Mouse (Mus musculus) right cerebral cortex, postnatal 14 days (tissue): Measurements from ENCODE around the gene Tub.

Experiments used
- DNase-seq: peaks from one replicate; pipeline ENCODE4 v3.0.0; 2022

Gene Tub

GRCm38 (mm10) chr7:108985934-108986708, 36.0 kb downstream of the Tub start:
- no peak for DNase-seq

- peak; percentile 43 for DNase-seq
Measured at GRCm38 (mm10) chr7:108991207-108991606, 41.1 kb downstream of the Tub start.

DNA sequence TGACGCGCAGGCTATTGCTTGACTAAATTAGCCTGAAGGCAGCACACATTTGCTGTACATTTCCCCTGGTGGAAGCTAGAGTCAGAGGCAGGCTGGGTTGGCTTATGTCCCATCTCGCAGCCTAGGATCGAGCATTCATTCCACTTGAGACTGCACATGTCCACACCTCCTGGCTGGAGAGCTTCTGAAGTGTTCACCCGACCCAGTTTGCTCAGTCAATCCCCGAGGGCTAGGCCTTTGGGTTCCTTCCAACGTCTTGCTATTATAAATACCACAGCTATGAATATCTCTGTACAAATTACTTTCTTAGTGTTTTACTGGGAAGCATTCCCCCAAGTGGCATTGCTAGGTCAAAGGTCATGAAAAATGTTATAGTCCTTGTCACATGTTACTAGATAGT, 43.1 kb downstream of the Tub start:
- no peak for DNase-seq

DNA sequence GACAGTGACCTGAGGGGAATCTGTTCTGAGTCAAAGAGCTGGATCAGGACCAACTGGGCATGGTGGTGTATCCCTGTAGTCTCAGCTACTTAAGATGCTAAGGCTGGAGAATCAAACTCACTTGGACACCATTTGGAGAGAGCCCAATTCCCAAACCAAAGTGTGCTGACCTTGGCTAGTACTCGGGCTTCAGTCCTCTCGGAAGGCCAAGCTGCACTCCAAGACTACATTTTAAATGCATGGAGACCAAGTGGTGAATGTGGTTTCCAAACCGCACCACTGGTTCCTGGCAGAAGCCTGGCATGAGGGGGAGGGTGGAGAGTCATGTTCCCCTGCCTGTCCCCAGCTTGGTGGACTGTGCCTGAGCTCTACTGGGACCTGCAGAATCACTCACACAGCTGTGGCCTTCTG, 43.7 kb downstream of the Tub start:
- DNase-seq: no peak

GRCm38 (mm10) chr7:108996156-108996555, 46.0 kb downstream of the Tub start:
- DNase-seq: no peak

GRCm38 (mm10) chr7:109000315-109000954, 50.3 kb downstream of the Tub start:
- DNase-seq: no peak

- no peak for DNase-seq
Measured at GRCm38 (mm10) chr7:109001971-109002370, 51.8 kb downstream of the Tub start.

- DNase-seq: no peak
Measured at GRCm38 (mm10) chr7:109003653-109004052, 53.5 kb downstream of the Tub start.

- DNase-seq: no peak
Measured at GRCm38 (mm10) chr7:109009260-109009659, 59.1 kb downstream of the Tub start.

DNA sequence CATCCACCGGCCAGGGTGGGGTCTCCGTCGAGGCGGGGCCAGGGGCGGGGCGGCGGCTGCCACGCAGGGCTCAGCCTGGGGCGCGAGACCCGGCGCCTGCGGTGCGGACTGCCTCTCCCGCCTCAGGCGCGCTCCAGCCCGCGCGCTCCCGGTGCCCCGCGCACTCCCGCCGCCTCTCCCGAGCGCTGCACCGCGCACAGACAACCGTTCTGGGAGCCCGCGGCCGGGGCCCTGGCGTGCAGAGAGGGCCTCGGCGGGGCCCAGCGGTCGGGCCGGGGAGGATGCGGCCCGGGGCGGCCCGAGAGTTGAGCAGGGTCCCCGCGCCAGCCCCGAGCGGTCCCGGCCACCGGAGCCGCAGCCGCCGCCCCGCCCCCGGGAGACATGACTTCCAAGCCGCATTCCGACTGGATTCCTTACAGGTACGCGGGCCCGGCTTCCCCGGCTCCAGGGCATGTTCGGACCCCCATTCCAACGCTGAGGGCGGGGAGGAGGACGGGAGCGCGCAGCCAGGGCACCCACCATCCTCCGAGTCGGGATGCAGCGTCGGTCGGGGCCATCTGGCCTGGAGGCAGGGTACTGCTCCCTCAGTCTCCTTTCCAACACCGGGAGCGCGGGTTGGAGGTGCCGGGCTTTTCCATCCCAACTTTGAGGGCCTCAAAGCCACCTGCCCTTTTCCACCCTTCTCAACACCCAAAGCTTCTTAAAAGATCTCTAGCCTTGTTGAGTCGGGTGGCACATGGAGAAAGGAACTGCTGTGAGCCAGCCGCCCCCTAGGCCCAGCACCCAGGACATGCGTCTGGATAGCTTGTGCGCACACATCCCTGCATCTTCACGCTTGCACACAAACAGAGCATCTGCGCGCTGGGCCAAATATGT, 60.8 kb downstream of the Tub start:
- peak; percentile 64 for DNase-seq

- DNase-seq: peak; percentile 60
Measured at GRCm38 (mm10) chr7:109011596-109012180, 61.5 kb downstream of the Tub start.

DNA sequence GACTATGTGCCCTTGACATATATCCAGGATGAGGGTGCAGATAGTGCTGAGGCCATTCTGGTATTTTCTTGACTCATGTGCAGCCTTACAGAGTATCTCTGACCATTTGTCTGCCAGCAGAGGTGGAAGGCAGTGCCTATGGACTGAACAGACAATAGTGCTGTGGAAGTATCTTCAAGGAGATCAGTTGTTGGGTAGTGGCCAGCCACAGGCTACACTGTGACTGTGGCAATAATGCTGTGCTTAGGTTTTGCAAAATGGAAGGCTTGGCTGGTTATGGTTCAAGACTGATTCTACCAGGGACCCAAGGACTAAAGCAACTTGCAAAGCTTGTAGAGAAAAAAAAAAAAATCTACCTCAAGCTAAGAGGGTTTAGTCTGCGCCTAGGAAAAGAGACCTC, 62.4 kb downstream of the Tub start:
- DNase-seq: no peak

DNA sequence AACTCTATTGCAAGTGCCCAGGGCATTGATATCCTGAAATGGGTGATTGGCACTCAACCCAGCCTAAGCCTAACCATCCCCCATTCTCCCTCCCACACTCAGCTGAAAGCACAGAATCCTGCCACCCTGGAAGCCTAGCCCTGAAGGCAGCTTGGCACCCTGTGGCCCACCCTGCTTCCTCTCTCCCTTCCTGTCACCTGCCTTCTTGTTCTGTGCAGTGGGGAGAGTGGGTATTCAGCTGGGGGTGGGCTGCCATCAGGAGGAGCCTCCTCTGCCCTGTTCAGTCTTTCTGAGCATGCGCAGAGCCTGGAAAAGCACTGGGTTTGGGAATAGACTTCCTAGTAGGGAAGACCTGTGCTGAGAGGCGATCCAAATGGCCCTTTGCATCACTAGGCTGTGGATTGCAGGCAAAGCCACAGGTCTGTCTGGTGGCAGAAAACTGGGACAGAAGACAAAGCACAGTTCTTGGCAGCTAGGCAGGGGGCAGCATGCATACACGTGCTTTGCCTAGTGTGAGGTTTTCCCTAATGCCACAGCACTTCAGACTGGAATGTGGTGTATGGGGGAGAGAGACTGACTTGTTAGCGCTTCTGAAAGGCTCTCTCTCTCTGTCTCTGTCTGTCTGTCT, 63.0 kb downstream of the Tub start:
- DNase-seq: no peak

DNA sequence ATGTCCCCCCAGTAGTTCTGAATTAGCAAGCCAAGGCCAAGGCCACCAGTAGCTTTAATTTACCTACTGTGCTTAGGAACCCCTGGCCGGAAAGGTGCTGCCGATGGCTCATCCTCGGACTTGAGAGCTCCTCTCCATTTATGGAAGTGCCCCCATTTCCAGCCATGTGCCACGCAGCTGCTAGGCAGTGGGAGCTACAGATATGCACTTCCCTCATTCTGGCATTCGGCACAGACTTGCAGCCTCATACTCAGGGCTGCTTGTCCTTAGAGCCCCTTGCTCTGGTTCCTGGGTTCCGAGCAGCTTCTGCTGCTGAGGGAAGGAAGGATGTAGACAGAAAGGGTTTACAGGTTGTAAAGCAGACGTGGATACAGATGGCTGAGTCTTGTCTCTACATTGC, 64.7 kb downstream of the Tub start:
- no peak for DNase-seq

DNA sequence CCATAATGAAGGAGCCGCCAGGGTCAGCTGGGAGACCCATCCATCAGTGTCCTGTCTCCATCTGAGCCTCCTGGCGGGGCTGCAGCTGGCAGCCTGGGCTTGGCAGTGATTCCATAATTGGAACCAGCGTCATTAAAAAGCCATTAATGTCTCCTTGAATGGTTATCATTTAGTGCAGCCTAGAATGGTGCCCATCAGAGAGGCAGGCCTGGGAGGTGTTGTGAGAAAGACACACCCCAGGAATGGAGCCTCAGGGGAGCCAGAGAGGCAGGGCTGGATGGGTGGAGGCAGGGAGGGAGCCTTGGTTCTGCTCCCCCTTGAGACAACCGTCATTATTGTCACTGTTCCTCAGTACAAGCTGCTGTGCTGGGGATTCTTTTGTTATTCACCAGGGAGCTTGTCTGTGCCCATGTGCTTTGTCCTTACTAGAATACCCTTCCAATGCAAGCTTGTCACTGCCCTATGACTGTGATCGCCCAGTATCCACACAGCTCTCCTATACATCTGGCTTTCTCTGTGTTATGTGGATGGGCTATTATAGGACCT, 66.3 kb downstream of the Tub start:
- no peak for DNase-seq

DNA sequence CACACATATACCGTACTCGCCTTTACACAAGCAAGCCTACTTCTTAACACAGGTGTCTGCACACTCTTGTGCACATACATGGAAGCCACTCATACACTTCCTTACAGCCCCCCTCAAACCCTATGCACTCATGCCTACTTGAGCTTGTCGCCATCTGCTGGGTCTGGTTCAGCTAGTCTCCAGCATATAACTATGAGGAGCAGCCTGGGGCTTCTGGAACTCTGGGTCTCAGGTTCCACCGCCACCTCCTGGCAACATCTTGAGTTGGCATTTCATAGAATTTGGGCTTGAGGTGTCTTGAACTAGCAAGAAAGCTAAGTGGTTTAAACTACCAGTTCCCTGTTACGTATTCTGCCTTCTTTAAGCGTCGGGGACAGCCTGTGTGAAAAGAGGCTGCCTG, 69.1 kb downstream of the Tub start:
- no peak for DNase-seq

DNA sequence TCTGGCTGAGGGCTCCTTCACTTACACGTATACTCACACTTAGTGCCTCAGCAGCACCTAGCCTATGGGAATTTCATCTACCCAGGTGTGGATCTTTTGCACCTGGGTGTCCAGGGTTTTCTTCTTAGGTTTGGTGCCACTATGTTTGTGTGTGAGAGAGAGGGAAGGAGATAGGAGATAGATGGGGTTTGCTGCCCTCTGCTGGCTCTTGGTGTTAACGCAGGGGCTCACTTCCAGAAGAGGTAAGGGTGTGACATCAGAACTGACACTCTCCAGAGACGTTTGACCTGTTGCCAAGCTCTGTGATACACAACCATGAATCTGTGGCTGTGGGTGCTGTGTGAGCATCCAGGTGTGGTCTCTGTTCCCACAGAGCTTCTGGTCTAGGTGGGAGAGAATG, 71.3 kb downstream of the Tub start:
- peak; percentile 78 for DNase-seq

- no peak for DNase-seq
Measured at GRCm38 (mm10) chr7:109025743-109026142, 75.6 kb downstream of the Tub start.

GRCm38 (mm10) chr7:109026976-109027375, 76.8 kb downstream of the Tub start:
- no peak for DNase-seq

- DNase-seq: no peak
Measured at GRCm38 (mm10) chr7:109027721-109028120, 77.6 kb downstream of the Tub start.

DNA sequence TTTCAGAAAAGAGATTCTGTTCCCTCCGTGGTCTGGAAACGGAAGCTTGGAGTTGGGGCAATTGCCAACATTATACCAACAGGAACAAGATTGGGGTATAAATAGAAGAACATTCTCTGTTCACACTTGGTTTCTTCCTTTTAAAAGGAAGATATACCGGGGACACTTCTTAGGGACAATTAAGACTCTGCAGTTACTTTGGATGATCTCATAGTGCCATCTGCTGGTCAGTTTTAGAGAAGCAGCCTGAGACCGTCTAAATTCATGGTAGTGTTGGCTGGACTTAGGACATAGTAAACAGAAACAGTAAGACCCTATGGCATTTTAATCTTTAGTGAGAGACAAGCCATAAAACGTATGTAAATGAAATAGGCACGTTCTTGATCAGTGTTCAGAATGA, 78.1 kb downstream of the Tub start:
- peak; percentile 55 for DNase-seq

DNA sequence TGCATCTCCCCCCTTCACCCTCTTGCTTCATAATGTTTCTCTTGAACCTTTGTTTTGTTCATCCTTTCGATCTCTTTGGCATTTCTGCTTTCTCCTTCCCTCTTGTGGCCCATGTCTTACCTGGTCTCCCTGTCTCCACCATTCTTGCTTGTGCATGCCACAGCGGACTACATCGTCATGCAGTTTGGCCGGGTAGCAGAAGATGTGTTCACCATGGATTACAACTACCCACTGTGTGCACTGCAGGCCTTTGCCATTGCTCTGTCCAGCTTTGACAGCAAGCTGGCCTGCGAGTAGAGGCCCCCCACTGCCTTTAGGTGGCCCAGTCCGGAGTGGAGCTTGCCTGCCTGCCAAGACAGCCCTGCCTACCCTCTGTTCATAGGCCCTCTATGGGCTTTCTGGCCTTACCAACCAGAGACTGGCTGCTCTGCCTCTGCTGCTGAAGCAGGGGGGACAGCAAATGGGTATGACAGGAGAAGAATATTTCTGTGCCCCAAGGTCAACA, 79.9 kb downstream of the Tub start:
- no peak for DNase-seq
